Mouse (Mus musculus) forebrain, postnatal 0 days (tissue): ENCODE results near the gene Mapk11. TPM values are rescaled to one million over a fixed set of nuclear protein-coding genes. Genes with fewer than 3 reads are reported as not detected.
A peak's percentile ranks its signal among the peaks of the same experiment; 100 is the strongest.

Experiments used
- ATAC-seq: fragments of 200-750 bp; cut with Nextera tagmentation; 2 replicates; pipeline ENCODE4 v1.8.0; 2017; ENCODE audit warnings: mild to moderate bottlenecking, moderate library complexity
- DNase-seq: peaks from one replicate; pipeline ENCODE4 v3.0.0-alpha.2; 2015
- H3K27ac ChIP-seq: fragments of 300-500 bp; sonication (generic); 2 replicates; pipeline ENCODE4 v1.5.1; 2014; ENCODE audit warnings: low read depth, mild to moderate bottlenecking, antibody characterized with exemption, low read length, moderate library complexity, mixed read lengths
- H3K27me3 ChIP-seq: fragments of 300-500 bp; sonication (generic); 2 replicates; pipeline ENCODE4 v1.6.1; 2014; ENCODE audit warnings: mild to moderate bottlenecking, low read length, mixed read lengths; ENCODE audit not compliant: insufficient read depth
- H3K36me3 ChIP-seq: fragments of 300-500 bp; sonication (generic); 2 replicates; pipeline ENCODE4 v1.6.1; 2014; ENCODE audit warnings: mild to moderate bottlenecking, moderate library complexity; ENCODE audit not compliant: insufficient read depth
- H3K4me1 ChIP-seq: fragments of 300-500 bp; sonication (generic); 2 replicates; pipeline ENCODE4 v1.6.1; 2014; ENCODE audit warnings: antibody characterized with exemption; ENCODE audit not compliant: insufficient read depth
- H3K4me2 ChIP-seq: fragments of 300-500 bp; sonication (generic); 2 replicates; pipeline ENCODE4 v1.6.1; 2014; ENCODE audit warnings: low read depth, mild to moderate bottlenecking, moderate library complexity
- H3K4me3 ChIP-seq: fragments of 300-500 bp; sonication (generic); 2 replicates; pipeline ENCODE4 v1.5.1; 2014; ENCODE audit warnings: low read depth, low read length, mixed read lengths
- H3K9ac ChIP-seq: fragments of 300-500 bp; sonication (generic); 2 replicates; pipeline ENCODE4 v1.6.1; 2014; ENCODE audit warnings: mild to moderate bottlenecking
- H3K9me3 ChIP-seq: fragments of 300-500 bp; sonication (generic); 2 replicates; pipeline ENCODE4 v1.6.1; 2016; ENCODE audit warnings: low read length
- CTCF ChIP-seq: sonication (generic); IDR thresholded peaks from 2 replicates; pipeline ENCODE4 v1.5.1; 2016; ENCODE audit warnings: antibody characterized with exemption, control low read depth, low read depth
- WGBS: fragments of 180-500 bp; shearing (Covaris S2); extraction: QIAGEN DNeasy Blood & Tissue Kit; methylation state at CpG from one replicate; pipeline ENCODE4 v1.1.7; 2014; 5-methylcytosine and 5-hydroxymethylcytosine counted together
- polyA plus RNA-seq: library from polyadenylated mRNA; unstranded; fragments of >200 nt; fragmentation: Nextera tagmentation; extraction: Ambion mirVana; gene quantifications from 2 replicates; pipeline ENCODE4 v1.2.1, GENCODE M21; 2015
- total RNA-seq: library from RNA; depleted of rRNA; stranded (reverse); fragments of >200 nt; gene quantifications from 2 replicates; pipeline ENCODE4 v1.2.3, GENCODE M21; 2014

Mapk11 gene
- total and polyA plus RNA-seq, 2 experiments from 2014 or later: 21.3 to 35.2 TPM

GRCm38 (mm10) chr15:89169431-89169830 is 20.0 kb upstream of the Mapk11 start:
- no peak overlapping the region for H3K4me3 ChIP-seq
- H3K4me1 ChIP-seq: peaks cover 16% of the 10 kb centered on the region
- no peaks in the 10 kb centered on the region for H3K9me3 ChIP-seq
- peaks cover 41% of the 10 kb centered on the region for H3K36me3 ChIP-seq
- no peaks in the 10 kb centered on the region for H3K27me3 ChIP-seq
- H3K9ac ChIP-seq: 0 out of 2 replicates have a peak overlapping the region, but pooled peaks have one; percentile 10
- peak overlapping the region; percentile 16; the same call in 1 of the 2 replicates for H3K27ac ChIP-seq
- no peak overlapping the region for H3K4me2 ChIP-seq
- 0 out of 2 replicates have a peak, but pooled peaks have one; percentile 20 for TF ChIP-seq CTCF
- DNase-seq (peak; percentile 79), ATAC-seq (peak; percentile 84)
- WGBS: 9% methylated on average over 10 of the region's 10 CpGs

- DNase-seq (no peak), ATAC-seq (no peak)
- no peaks in the 10 kb centered on the region for H3K9me3 ChIP-seq
- H3K4me3 ChIP-seq: no peak overlapping the region
- no peak overlapping the region for H3K4me2 ChIP-seq
- H3K27ac ChIP-seq: peak overlapping the region; percentile 0; the same call in 1 of the 2 replicates
- H3K4me1 ChIP-seq: peaks cover 11% of the 10 kb centered on the region
- no peak overlapping the region for H3K9ac ChIP-seq
- no peaks in the 10 kb centered on the region for H3K27me3 ChIP-seq
- no peak for TF ChIP-seq CTCF
- peaks cover 46% of the 10 kb centered on the region for H3K36me3 ChIP-seq
- 52% methylated on average over 10 of the region's 10 CpGs for WGBS
Measured at GRCm38 (mm10) chr15:89168922-89169321, 19.5 kb upstream of the Mapk11 start.

- no peaks in the 10 kb centered on the region for H3K27me3 ChIP-seq
- H3K27ac ChIP-seq: no peak overlapping the region
- ATAC-seq: no peak
- no peak overlapping the region for H3K4me3 ChIP-seq
- H3K9ac ChIP-seq: no peak overlapping the region
- no peak for DNase-seq
- 93% methylated on average over 12 of the region's 12 CpGs for WGBS
- no peaks in the 10 kb centered on the region for H3K9me3 ChIP-seq
- H3K4me2 ChIP-seq: no peak overlapping the region
- TF ChIP-seq CTCF: no peak
- H3K36me3 ChIP-seq: peaks cover 79% of the 10 kb centered on the region
- peaks cover 4% of the 10 kb centered on the region; the same call in 1 of the 2 replicates for H3K4me1 ChIP-seq
Measured at GRCm38 (mm10) chr15:89165478-89165877, 16.1 kb upstream of the Mapk11 start.

GRCm38 (mm10) chr15:89161397-89161796 is 12.0 kb upstream of the Mapk11 start:
- H3K4me2 ChIP-seq: no peak overlapping the region
- no peaks in the 10 kb centered on the region for H3K27me3 ChIP-seq
- no peak overlapping the region for H3K9ac ChIP-seq
- no peaks in the 10 kb centered on the region for H3K9me3 ChIP-seq
- 94% methylated on average over 9 of the region's 9 CpGs for WGBS
- no peak for DNase-seq
- peaks cover 98% of the 10 kb centered on the region for H3K36me3 ChIP-seq
- no peak for TF ChIP-seq CTCF
- no peaks in the 10 kb centered on the region for H3K4me1 ChIP-seq
- no peak overlapping the region for H3K27ac ChIP-seq
- ATAC-seq: no peak
- no peak overlapping the region for H3K4me3 ChIP-seq

GRCm38 (mm10) chr15:89158516-89158915 is 9.1 kb upstream of the Mapk11 start:
- WGBS: 95% methylated on average over 16 of the region's 16 CpGs
- Histone ChIP-seq H3K4me1 (no peaks in the 10 kb centered on the region), H3K36me3 (peaks cover 92% of the 10 kb centered on the region), H3K9me3 (no peaks in the 10 kb centered on the region), H3K9ac (no peak overlapping the region), H3K4me3 (no peak overlapping the region), H3K27me3 (no peaks in the 10 kb centered on the region), H3K4me2 (no peak overlapping the region), H3K27ac (no peak overlapping the region)
- DNase-seq (no peak), ATAC-seq (no peak)
- TF ChIP-seq CTCF: no peak

GRCm38 (mm10) chr15:89157954-89158353 is 8.5 kb upstream of the Mapk11 start:
- H3K36me3 ChIP-seq: peaks cover 86% of the 10 kb centered on the region
- TF ChIP-seq CTCF: peak; percentile 77
- H3K27me3 ChIP-seq: no peaks in the 10 kb centered on the region
- no peak overlapping the region for H3K9ac ChIP-seq
- no peaks in the 10 kb centered on the region for H3K4me1 ChIP-seq
- DNase-seq (peak; percentile 77), ATAC-seq (peak; percentile 64; the same call in 1 of the 2 replicates)
- no peak overlapping the region for H3K4me3 ChIP-seq
- H3K4me2 ChIP-seq: no peak overlapping the region
- no peaks in the 10 kb centered on the region for H3K9me3 ChIP-seq
- no peak overlapping the region for H3K27ac ChIP-seq
- WGBS: 59% methylated on average over 7 of the region's 7 CpGs

- ATAC-seq (no peak), DNase-seq (no peak)
- Histone ChIP-seq H3K27ac (no peak overlapping the region), H3K4me2 (no peak overlapping the region), H3K4me1 (peaks cover 12% of the 10 kb centered on the region; the same call in 1 of the 2 replicates), H3K9me3 (no peaks in the 10 kb centered on the region), H3K4me3 (no peak overlapping the region), H3K9ac (no peak overlapping the region), H3K27me3 (no peaks in the 10 kb centered on the region), H3K36me3 (peaks cover 31% of the 10 kb centered on the region)
- no peak for TF ChIP-seq CTCF
Measured at GRCm38 (mm10) chr15:89152312-89152711, 2.9 kb upstream of the Mapk11 start.
